In genomic region chr19:56891438-56891837, GRCm38 (mm10) we compare ENCODE assay signal across 19 mouse cellular contexts. TPM values are rescaled to one million over a fixed set of nuclear protein-coding genes. Genes with fewer than 3 reads are reported as not detected.
A peak's percentile ranks its signal among the peaks of the same experiment; 100 is the strongest.
DNase-seq lines count a peak whose midpoint lies in the region; ATAC-seq lines count a peak whose summit lies in the region.
"Had no signal": no experiment of that assay in that cellular context is flagged by ENCODE, and none has a peak within 500 bp of the region (broad histone marks: within the 10 kb centered on the region; RNA-seq: fewer than 3 reads in every experiment).

No protein-coding gene starts in this region.

- no peaks in the 10 kb centered on the region for H3K9me3 ChIP-seq in forebrain, embryonic 12.5 days
- no peaks in the 10 kb centered on the region for H3K9me3 ChIP-seq in forebrain, embryonic 10.5 days
- no peaks in the 10 kb centered on the region for H3K9me3 ChIP-seq in lung, embryonic 16.5 days (ENCODE audit: control insufficient read depth, low read length)
- no peaks in the 10 kb centered on the region for H3K9me3 ChIP-seq in embryonic facial prominence, embryonic 11.5 days (replicated peaks; ENCODE audit: control insufficient read depth, low read length)
- H3K9me3 ChIP-seq: hindbrain, embryonic 15.5 days had no signal

- peak; percentile 65; the same call in 1 of the 2 replicates for ATAC-seq in forebrain, embryonic 12.5 days (ENCODE audit: low FRiP score)
- ATAC-seq in lung, embryonic 16.5 days (ENCODE audit: low read depth) = peak; percentile 54
- ATAC-seq in embryonic facial prominence, embryonic 11.5 days (replicated peaks; ENCODE audit: insufficient number of reproducible peaks, low FRiP score, low TSS enrichment, low read depth) = peak; percentile 65; the same call in 1 of the 2 replicates
- ATAC-seq: midbrain, embryonic 16.5 days had no signal

- peaks cover 10% of the 10 kb centered on the region for H3K4me1 ChIP-seq in forebrain, embryonic 12.5 days
- peaks cover 29% of the 10 kb centered on the region for H3K4me1 ChIP-seq in forebrain, embryonic 10.5 days
- peaks cover 12% of the 10 kb centered on the region for H3K4me1 ChIP-seq in lung, embryonic 16.5 days (replicated peaks; ENCODE audit: control insufficient read depth, insufficient read depth, low read length)
- H3K4me1 ChIP-seq in embryonic facial prominence, embryonic 11.5 days (ENCODE audit: control insufficient read depth, insufficient read depth, low read length) = no peaks in the 10 kb centered on the region
- H3K4me1 ChIP-seq: hindbrain, embryonic 15.5 days had no signal

- no peak overlapping the region for H3K4me2 ChIP-seq in forebrain, embryonic 12.5 days
- H3K4me2 ChIP-seq in lung, embryonic 16.5 days (ENCODE audit: low read depth, low read length) = no peak overlapping the region
- no peak overlapping the region for H3K4me2 ChIP-seq in embryonic facial prominence, embryonic 11.5 days (ENCODE audit: low read depth, low read length)
- H3K4me2 ChIP-seq: hindbrain, embryonic 15.5 days had no signal

- no peak overlapping the region for H3K4me3 ChIP-seq in forebrain, embryonic 12.5 days (replicated peaks)
- H3K4me3 ChIP-seq in forebrain, embryonic 10.5 days = no peak overlapping the region
- no peak overlapping the region for H3K4me3 ChIP-seq in lung, embryonic 16.5 days (ENCODE audit: low read length)
- no peak overlapping the region for H3K4me3 ChIP-seq in embryonic facial prominence, embryonic 11.5 days (ENCODE audit: low read depth, low read length)
- H3K4me3 ChIP-seq: erythroblast, embryonic 14.5 days; hindbrain, embryonic 15.5 days; left cerebral cortex, adult 2 months had no signal

- no peak overlapping the region for H3K27ac ChIP-seq in forebrain, embryonic 12.5 days
- H3K27ac ChIP-seq in forebrain, embryonic 10.5 days = no peak overlapping the region; the same call in 1 of the 2 replicates
- 0 out of 2 replicates have a peak overlapping the region, but pooled peaks have one; percentile 43 for H3K27ac ChIP-seq in lung, embryonic 16.5 days (ENCODE audit: low read length)
- no peak overlapping the region for H3K27ac ChIP-seq in embryonic facial prominence, embryonic 11.5 days (replicated peaks; ENCODE audit: low read depth, low read length)
- H3K27ac ChIP-seq: hindbrain, embryonic 15.5 days; left cerebral cortex, adult 2 months; liver, embryonic 14.5 days had no signal

- WGBS in forebrain, embryonic 12.5 days = 54% methylated on average over 2 of the region's 2 CpGs
- 53% methylated on average over 2 of the region's 2 CpGs for WGBS in forebrain, embryonic 10.5 days
- WGBS in lung, embryonic 16.5 days = 51% methylated on average over 2 of the region's 2 CpGs
- WGBS in embryonic facial prominence, embryonic 11.5 days = 48% methylated on average over 2 of the region's 2 CpGs

- no peak for DNase-seq in forebrain, embryonic 10.5 days (ENCODE audit: extremely low spot score, low spot score)
- no peak for DNase-seq in lung, postnatal 36 days
- DNase-seq in embryonic facial prominence, embryonic 11.5 days (ENCODE audit: low spot score) = peak; percentile 43
- peak; percentile 55 for DNase-seq in retina, postnatal 1 day
- DNase-seq in left cerebral cortex, adult 18-20 months (ENCODE audit: low spot score in 2 of 2) = no peak
- DNase-seq in adrenal gland, postnatal 36 days = no peak
- DNase-seq: adrenal gland, adult 2 months; cerebellum, postnatal 14 days; kidney, postnatal 4 days had no signal

- H3K27me3 ChIP-seq in forebrain, embryonic 12.5 days = no peaks in the 10 kb centered on the region
- H3K27me3 ChIP-seq in forebrain, embryonic 10.5 days (ENCODE audit: poor library complexity, severe bottlenecking) = no peaks in the 10 kb centered on the region
- H3K27me3 ChIP-seq in lung, embryonic 16.5 days (ENCODE audit: control insufficient read depth, insufficient read depth, low read depth, low read length) = no peaks in the 10 kb centered on the region
- no peaks in the 10 kb centered on the region for H3K27me3 ChIP-seq in embryonic facial prominence, embryonic 11.5 days (ENCODE audit: control insufficient read depth, insufficient read depth, low read length)
- H3K27me3 ChIP-seq: hindbrain, embryonic 15.5 days had no signal

- no peaks in the 10 kb centered on the region for H3K36me3 ChIP-seq in forebrain, embryonic 12.5 days (replicated peaks)
- no peaks in the 10 kb centered on the region for H3K36me3 ChIP-seq in forebrain, embryonic 10.5 days (replicated peaks)
- no peaks in the 10 kb centered on the region for H3K36me3 ChIP-seq in lung, embryonic 16.5 days (ENCODE audit: control insufficient read depth, insufficient read depth, low read length)
- H3K36me3 ChIP-seq in embryonic facial prominence, embryonic 11.5 days (replicated peaks; ENCODE audit: control insufficient read depth, insufficient read depth, low read depth, low read length) = no peaks in the 10 kb centered on the region
- H3K36me3 ChIP-seq: hindbrain, embryonic 15.5 days had no signal

- H3K9ac ChIP-seq in forebrain, embryonic 12.5 days = no peak overlapping the region
- H3K9ac ChIP-seq in lung, embryonic 16.5 days (ENCODE audit: low read length) = no peak overlapping the region
- H3K9ac ChIP-seq in embryonic facial prominence, embryonic 11.5 days (replicated peaks; ENCODE audit: low read length) = no peak overlapping the region
- H3K9ac ChIP-seq: hindbrain, embryonic 15.5 days; liver, embryonic 14.5 days had no signal

RNA-seq across cellular contexts. Expression of gene Vwa2, which starts 17.4 kb away (rescaled TPM):
- polyA plus RNA-seq in forebrain, embryonic 12.5 days (2016; fragmentation: Nextera tagmentation; extraction: Ambion mirVana) = 1.5 and 1.6 TPM in 2 replicates
- polyA plus RNA-seq in forebrain, embryonic 10.5 days (2016; fragmentation: Nextera tagmentation; extraction: Ambion mirVana) = 1.7 and 2.6 TPM in 2 replicates
- polyA plus RNA-seq in lung, embryonic 16.5 days (2015; fragmentation: Nextera tagmentation; extraction: Ambion mirVana) = 7.8 and 8.9 TPM in 2 replicates
- polyA plus RNA-seq in embryonic facial prominence, embryonic 11.5 days (2014; fragmentation: Nextera tagmentation; extraction: Ambion mirVana) = 2.7 and 3.3 TPM in 2 replicates
- total RNA-seq in left cerebral cortex, adult 18-20 months (2021) = not detected
- total RNA-seq in adrenal gland, postnatal 36 days (2021) = not detected
- total RNA-seq: adrenal gland, adult 2 months; granulocyte monocyte progenitor cell, adult 5-6 weeks; left cerebral cortex, adult 2 months; neutrophil, adult 5-6 weeks had no signal
- polyA plus RNA-seq: adrenal gland, adult 2 months; erythroblast, embryonic 14.5 days; heart, postnatal 0 days had no signal

Comparison
In these comparisons a context has a peak if more than half of its experiments do, and no peak if none do; other contexts are left out.
1. DNase-seq: peak in embryonic facial prominence, embryonic 11.5 days (single experiment) and retina, postnatal 1 day (single experiment); none in forebrain, embryonic 10.5 days (single experiment), lung, postnatal 36 days (single experiment), left cerebral cortex, adult 18-20 months (0 of 2) and adrenal gland, postnatal 36 days (0 of 2).
2. Peak in every context shown above with its lines, with median percentiles within 50 percentile points of each other: ATAC-seq.